Mouse (Mus musculus) layer of hippocampus, postnatal 10 days (tissue): ENCODE data around the gene Tspan9. TPM values are rescaled to one million over a fixed set of nuclear protein-coding genes. Genes with fewer than 3 reads are reported as not detected.

ENCODE experiments used
- DNase-seq, 2 experiments: peaks; one replicate each; pipeline ENCODE4 v3.0.0; 2021; ENCODE audit warnings: low spot score in 2 of 2
- total RNA-seq, 2 experiments: library from RNA; stranded (reverse); gene quantifications; 2 replicates each; pipeline ENCODE4 v1.2.3; 2021

Tspan9 gene
- total RNA-seq, 2 experiments from 2014 or later, result 79.8 to 84.6 TPM

DNA sequence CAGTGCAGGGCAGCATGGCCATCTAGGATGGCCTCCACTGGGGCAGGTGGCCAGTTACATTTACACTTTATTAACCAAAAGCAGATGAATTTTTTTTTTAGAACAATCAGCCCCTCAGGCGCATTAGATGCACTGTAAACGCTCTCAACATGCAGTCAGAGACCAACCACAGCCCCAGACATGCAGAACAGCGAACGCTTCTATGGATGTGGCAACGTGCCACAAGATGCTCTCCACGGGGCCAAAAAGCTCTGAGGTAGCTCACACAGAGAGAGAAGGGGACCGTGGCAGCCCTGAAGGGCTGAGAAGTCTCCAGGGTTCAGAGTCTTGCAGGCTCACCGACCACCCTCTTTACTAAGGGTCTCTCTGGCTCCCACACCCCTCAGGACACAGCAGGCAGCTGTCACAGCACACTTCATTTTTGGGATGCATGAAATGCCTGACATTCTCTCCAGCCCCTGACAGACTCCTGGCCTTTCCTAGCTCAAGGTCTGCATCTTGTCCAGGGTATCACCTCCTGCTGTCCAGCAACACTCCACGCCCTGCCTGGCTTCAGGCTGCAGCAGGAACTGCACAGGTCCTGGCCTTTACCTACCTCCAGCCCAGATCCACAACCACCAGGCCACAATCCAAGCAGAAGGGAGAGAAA lies 63.7 kb downstream of the Tspan9 start:
- no peak for DNase-seq

GRCm38 (mm10) chr6:128078508-128078907 lies 64.9 kb downstream of the Tspan9 start:
- no peak for DNase-seq

- no peak for DNase-seq
Measured at GRCm38 (mm10) chr6:128076104-128077020, 67.0 kb downstream of the Tspan9 start.

GRCm38 (mm10) chr6:128075453-128076003 lies 67.9 kb downstream of the Tspan9 start:
- DNase-seq, result no peak

DNA sequence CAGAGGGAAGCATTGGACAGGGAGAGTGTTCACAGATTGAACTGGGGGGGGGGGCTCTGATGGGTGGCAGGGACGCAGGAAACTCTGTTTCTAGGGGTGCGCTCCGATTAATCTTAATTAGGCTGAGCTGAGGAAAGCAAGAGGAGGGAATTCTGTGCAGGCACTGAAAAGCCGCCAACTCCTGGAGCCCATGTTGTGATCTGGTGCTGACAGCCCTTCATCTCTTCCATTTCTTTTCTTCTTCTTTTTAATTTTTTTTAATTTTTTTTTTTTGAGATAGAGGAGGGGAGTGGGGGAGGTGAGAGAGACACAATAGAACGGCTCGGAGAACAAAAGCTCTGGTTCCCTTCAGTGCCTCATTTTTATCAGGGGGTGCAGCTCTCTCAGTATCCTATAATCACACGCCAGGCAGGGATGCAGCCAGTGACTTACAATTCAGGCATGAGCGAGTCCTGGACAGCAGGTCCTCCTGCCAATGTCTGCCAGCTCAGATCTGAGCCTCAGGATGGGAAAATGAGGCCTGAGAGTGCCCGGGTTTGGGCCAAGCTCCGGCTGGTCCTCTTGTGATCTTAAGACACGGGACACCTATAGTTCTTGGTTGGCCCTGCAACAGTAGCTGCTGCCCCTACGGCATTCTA lies 72.4 kb downstream of the Tspan9 start:
- no peak for DNase-seq

- no peak for DNase-seq
Measured at GRCm38 (mm10) chr6:128070072-128070872, 73.1 kb downstream of the Tspan9 start.

DNA sequence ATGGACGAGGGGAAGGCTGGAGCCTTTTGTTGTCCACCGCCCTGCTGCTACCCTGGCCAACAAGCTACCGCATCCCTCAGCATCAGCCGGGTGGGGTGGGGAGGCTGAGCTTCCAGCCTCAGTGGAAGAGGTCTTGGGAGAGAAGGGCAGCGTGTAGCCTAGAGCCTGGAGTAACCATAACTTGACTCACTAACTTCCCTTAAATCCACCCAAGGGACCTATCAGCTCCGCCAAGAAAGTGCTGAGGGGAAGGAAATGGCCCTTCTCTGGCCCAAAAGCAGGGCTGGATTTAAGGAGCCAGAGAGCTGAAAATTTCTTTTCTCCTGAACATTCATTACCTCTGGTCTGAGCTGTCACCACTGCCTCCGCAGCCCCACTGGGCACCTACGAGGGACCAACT lies 75.2 kb downstream of the Tspan9 start:
- no peak for DNase-seq

- no peak for DNase-seq
Measured at GRCm38 (mm10) chr6:128065982-128066381, 77.4 kb downstream of the Tspan9 start.

- peak in 1 of 2 experiments; percentile 37 for DNase-seq
Measured at GRCm38 (mm10) chr6:128063501-128063900, 79.9 kb downstream of the Tspan9 start.

GRCm38 (mm10) chr6:128062784-128063183 lies 80.6 kb downstream of the Tspan9 start:
- no peak for DNase-seq

DNA sequence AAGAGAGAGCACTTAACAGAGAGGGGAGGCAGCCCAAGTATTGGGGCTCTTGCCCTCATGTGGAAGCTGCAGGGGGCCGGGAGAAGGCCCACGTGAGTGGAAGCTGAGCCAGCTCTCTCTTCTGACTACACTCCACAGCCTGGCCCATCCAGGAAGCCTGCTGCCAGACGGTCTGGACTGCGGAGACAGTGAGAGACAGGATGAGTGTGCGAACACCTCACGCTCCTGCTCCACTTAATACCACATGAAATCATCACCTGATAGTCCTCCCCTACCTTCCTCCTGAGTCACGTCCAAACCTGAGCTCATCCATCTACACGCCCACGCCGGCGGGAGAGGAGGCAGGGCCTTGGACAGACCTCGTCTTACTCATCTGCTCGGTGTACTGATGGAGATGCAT lies 81.2 kb downstream of the Tspan9 start:
- no peak for DNase-seq

DNA sequence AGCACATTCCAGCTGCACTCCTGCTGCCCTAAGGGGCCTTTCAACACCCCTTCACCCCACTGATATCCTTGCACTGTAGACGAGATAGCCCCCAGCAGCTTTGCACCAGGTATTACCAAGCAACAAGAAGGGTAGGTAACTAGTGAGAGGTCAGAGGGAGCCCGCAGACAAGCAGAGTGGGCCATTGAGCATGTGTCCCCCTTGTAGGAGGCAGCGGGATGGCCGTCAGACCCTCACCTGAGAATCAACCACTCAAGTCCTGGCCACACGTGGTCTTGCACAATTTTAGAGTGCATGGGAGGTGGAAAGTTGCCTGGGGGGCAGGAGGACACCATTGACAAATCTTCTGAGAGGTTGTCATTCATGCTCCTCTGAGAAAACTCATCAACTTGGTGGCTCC lies 82.1 kb downstream of the Tspan9 start:
- DNase-seq, result no peak

GRCm38 (mm10) chr6:128058570-128058969 lies 84.8 kb downstream of the Tspan9 start:
- DNase-seq, result no peak

GRCm38 (mm10) chr6:128058157-128058556 lies 85.2 kb downstream of the Tspan9 start:
- DNase-seq, result no peak

- DNase-seq, result no peak
Measured at GRCm38 (mm10) chr6:128053000-128053732, 90.2 kb downstream of the Tspan9 start.

- no peak for DNase-seq
Measured at GRCm38 (mm10) chr6:128047671-128048070, 95.7 kb downstream of the Tspan9 start.

DNA sequence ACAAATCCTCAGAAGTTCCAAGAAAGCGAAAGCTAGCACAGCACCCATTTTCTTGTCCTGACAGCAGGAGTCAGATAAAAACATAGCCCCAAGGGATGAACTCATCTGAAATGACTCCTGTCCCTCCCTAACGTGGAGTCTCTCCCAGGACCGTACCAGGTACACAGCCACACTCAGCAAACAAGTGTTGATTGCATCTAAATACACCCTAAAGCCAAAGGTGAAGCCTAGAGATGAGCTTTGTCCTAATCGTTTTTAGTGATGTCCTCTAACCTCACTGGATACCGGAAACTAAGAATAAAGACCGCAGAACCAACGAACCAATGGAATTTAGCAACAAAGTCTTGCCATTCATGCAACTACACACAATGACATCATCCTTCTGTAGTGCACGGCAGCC lies 96.2 kb downstream of the Tspan9 start:
- no peak for DNase-seq

GRCm38 (mm10) chr6:128046799-128047198 lies 96.6 kb downstream of the Tspan9 start:
- DNase-seq, result no peak

DNA sequence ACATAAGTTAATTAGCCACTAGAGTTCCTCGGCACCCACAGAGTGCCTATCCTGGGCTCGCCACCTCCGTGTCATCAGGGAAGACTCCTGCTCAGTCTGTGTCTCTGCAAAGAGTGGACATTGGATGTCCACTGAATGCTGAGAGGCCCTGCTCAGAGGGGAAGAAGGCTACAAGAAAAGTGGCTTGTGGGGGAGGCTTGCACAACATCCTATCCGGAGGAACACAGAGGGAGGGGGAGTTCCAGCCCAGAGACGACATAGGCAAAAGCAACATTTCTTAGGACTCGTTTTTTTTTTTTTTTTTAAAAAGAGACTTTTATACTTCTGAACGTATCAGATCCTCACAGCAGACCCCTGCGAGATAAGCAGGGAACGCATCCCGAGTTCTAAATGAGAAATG lies 98.7 kb downstream of the Tspan9 start:
- DNase-seq, result no peak

DNA sequence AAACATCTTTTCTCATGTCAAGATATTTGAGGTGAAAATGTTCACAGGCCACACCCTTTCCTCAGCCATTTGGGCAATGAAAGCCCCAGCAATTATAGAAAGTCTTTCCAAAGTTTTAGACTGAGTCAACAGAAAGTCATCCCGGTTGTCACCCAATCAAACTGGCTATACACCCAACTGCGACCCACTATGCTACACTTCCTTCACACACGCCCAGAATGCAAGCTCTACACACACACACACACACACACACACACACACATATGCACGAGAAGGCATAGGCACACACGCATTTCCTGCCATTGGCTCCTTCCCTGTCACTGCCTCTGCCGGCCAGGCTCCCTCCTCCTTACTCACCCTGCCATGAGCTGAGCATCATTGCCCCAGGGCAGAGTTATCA lies 99.9 kb downstream of the Tspan9 start:
- DNase-seq, result no peak
